Mouse (Mus musculus) forebrain, embryonic 11.5 days (tissue): ENCODE data around the gene Mindy3. TPM values are rescaled to one million over a fixed set of nuclear protein-coding genes. Genes with fewer than 3 reads are reported as not detected.

ENCODE experiments used
- ATAC-seq: fragments of 200-750 bp; cut with Nextera tagmentation; replicated peaks from 2 replicates; pipeline ENCODE4 v1.8.0; 2017; ENCODE audit warnings: moderate TSS enrichment; ENCODE audit not compliant: low FRiP score
- DNase-seq: peaks from one replicate; pipeline ENCODE4 v3.0.0-alpha.2; 2017; ENCODE audit warnings: low spot score
- H3K27ac ChIP-seq: fragments of 300-500 bp; sonication (generic); 2 replicates; pipeline ENCODE4 v1.5.1; 2014; ENCODE audit warnings: low read depth, low read length
- H3K27me3 ChIP-seq: fragments of 300-500 bp; sonication (generic); 2 replicates; pipeline ENCODE4 v1.6.1; 2014; ENCODE audit warnings: mild to moderate bottlenecking, low read length, mixed read lengths; ENCODE audit not compliant: control insufficient read depth, insufficient read depth
- H3K36me3 ChIP-seq: fragments of 300-500 bp; sonication (generic); 2 replicates; pipeline ENCODE4 v1.6.1; 2014; ENCODE audit warnings: mild to moderate bottlenecking, low read length, moderate library complexity, mixed read lengths; ENCODE audit not compliant: control insufficient read depth, insufficient read depth
- H3K4me1 ChIP-seq: fragments of 300-500 bp; sonication (generic); replicated peaks from 2 replicates; pipeline ENCODE4 v1.6.1; 2014; ENCODE audit warnings: low read length, mixed read lengths; ENCODE audit not compliant: control insufficient read depth, insufficient read depth
- H3K4me2 ChIP-seq: fragments of 300-500 bp; sonication (generic); 2 replicates; pipeline ENCODE4 v1.6.1; 2014; ENCODE audit warnings: low read depth, mild to moderate bottlenecking, low read length, moderate library complexity, mixed read lengths; ENCODE audit not compliant: severe bottlenecking
- H3K4me3 ChIP-seq: fragments of 300-500 bp; sonication (generic); 2 replicates; pipeline ENCODE4 v1.5.1; 2014; ENCODE audit warnings: low read depth, low read length
- H3K9ac ChIP-seq: fragments of 300-500 bp; sonication (generic); 2 replicates; pipeline ENCODE4 v1.6.1; 2014; ENCODE audit warnings: low read length
- H3K9me3 ChIP-seq: fragments of 300-500 bp; sonication (generic); 2 replicates; pipeline ENCODE4 v1.6.1; 2016; ENCODE audit warnings: low read length, mixed read lengths; ENCODE audit not compliant: control insufficient read depth
- WGBS: fragments of 180-500 bp; shearing (Covaris S2); extraction: QIAGEN DNeasy Blood & Tissue Kit; methylation state at CpG from one replicate; pipeline ENCODE4 v1.1.7; 2014; 5-methylcytosine and 5-hydroxymethylcytosine counted together
- polyA plus RNA-seq: library from polyadenylated mRNA; unstranded; fragments of >200 nt; fragmentation: Nextera tagmentation; extraction: Ambion mirVana; gene quantifications from 2 replicates; pipeline ENCODE4 v1.2.1, GENCODE M21; 2014

Gene Mindy3
- polyA plus RNA-seq, 1 experiment from 2014 or later, result 40.5 TPM

- Histone ChIP-seq H3K9ac (no peak overlapping the region), H3K9me3 (no peaks in the 10 kb centered on the region), H3K4me1 (no peaks in the 10 kb centered on the region), H3K36me3 (no peaks in the 10 kb centered on the region), H3K4me3 (no peak overlapping the region), H3K27ac (no peak overlapping the region), H3K4me2 (no peak overlapping the region), H3K27me3 (no peaks in the 10 kb centered on the region)
- no peak for ATAC-seq
- no peak for DNase-seq
These were observed 110.8 kb downstream of the Mindy3 start for GRCm38 (mm10) chr2:12308466-12308865.

- H3K4me1 ChIP-seq, result no peaks in the 10 kb centered on the region
- ATAC-seq (no peak), DNase-seq (no peak)
- no peak overlapping the region for H3K4me3 ChIP-seq
- no peak overlapping the region for H3K4me2 ChIP-seq
- no peak overlapping the region for H3K27ac ChIP-seq
- H3K27me3 ChIP-seq, result no peaks in the 10 kb centered on the region
- no peaks in the 10 kb centered on the region for H3K9me3 ChIP-seq
- no peak overlapping the region for H3K9ac ChIP-seq
- H3K36me3 ChIP-seq, result no peaks in the 10 kb centered on the region
These were observed 112.0 kb downstream of the Mindy3 start for GRCm38 (mm10) chr2:12307311-12307710.

GRCm38 (mm10) chr2:12305064-12305650 is 114.1 kb downstream of the Mindy3 start:
- DNase-seq (no peak), ATAC-seq (no peak)
- H3K4me1 ChIP-seq, result no peaks in the 10 kb centered on the region
- H3K4me3 ChIP-seq, result no peak overlapping the region
- peaks cover 4% of the 10 kb centered on the region for H3K27me3 ChIP-seq
- H3K27ac ChIP-seq, result no peak overlapping the region
- H3K36me3 ChIP-seq, result no peaks in the 10 kb centered on the region
- 95% methylated on average over 9 of the region's 9 CpGs for whole genome bisulfite sequencing
- H3K4me2 ChIP-seq, result no peak overlapping the region
- no peaks in the 10 kb centered on the region for H3K9me3 ChIP-seq
- H3K9ac ChIP-seq, result no peak overlapping the region

GRCm38 (mm10) chr2:12301431-12302170 is 117.7 kb downstream of the Mindy3 start, which contains the start of gene Itga8:
Gene Itga8 (minus strand): TSS chr2:12301922.
- Histone ChIP-seq H3K27ac (no peak within 1 kb of the TSS), H3K4me3 (peak within 1 kb of the TSS; percentile 60), H3K4me2 (peak within 1 kb of the TSS; percentile 91), H3K4me1 (no peaks in the 10 kb centered on the region), H3K27me3 (peaks cover 4% of the 10 kb centered on the region), H3K9ac (peak within 1 kb of the TSS; percentile 75), H3K9me3 (no peaks in the 10 kb centered on the region), H3K36me3 (no peaks in the 10 kb centered on the region)
- WGBS, result 1% methylated on average over 51 of the region's 56 CpGs
- DNase-seq (peak; percentile 97), ATAC-seq (peak; percentile 98)

- H3K9ac ChIP-seq, result peak overlapping the region; percentile 75
- no peak overlapping the region for H3K27ac ChIP-seq
- ATAC-seq (no peak), DNase-seq (peak; percentile 58)
- 76% methylated on average over 15 of the region's 15 CpGs for WGBS
- peaks cover 4% of the 10 kb centered on the region for H3K27me3 ChIP-seq
- H3K4me3 ChIP-seq, result peak overlapping the region; percentile 60
- H3K9me3 ChIP-seq, result no peaks in the 10 kb centered on the region
- no peaks in the 10 kb centered on the region for H3K36me3 ChIP-seq
- no peaks in the 10 kb centered on the region for H3K4me1 ChIP-seq
- peak overlapping the region; percentile 91 for H3K4me2 ChIP-seq
These were observed 118.6 kb downstream of the Mindy3 start for GRCm38 (mm10) chr2:12300449-12301228.

- H3K4me3 ChIP-seq, result no peak overlapping the region
- no peak overlapping the region for H3K4me2 ChIP-seq
- ATAC-seq (no peak), DNase-seq (no peak)
- no peaks in the 10 kb centered on the region for H3K9me3 ChIP-seq
- 85% methylated on average over 5 of the region's 5 CpGs for WGBS
- H3K27me3 ChIP-seq, result peaks cover 4% of the 10 kb centered on the region
- no peaks in the 10 kb centered on the region for H3K36me3 ChIP-seq
- no peak overlapping the region for H3K27ac ChIP-seq
- no peaks in the 10 kb centered on the region for H3K4me1 ChIP-seq
- H3K9ac ChIP-seq, result no peak overlapping the region
These were observed 122.0 kb downstream of the Mindy3 start for GRCm38 (mm10) chr2:12297287-12297686.

Other genes with a start within 250 kb of the Mindy3 start
- gene Itga8, start 117.5 kb downstream of the Mindy3 start, polyA plus RNA-seq, result 4.2 and 4.6 TPM in 2 replicates